Mouse (Mus musculus): ENCODE data around the gene Thrb. TPM values are rescaled to one million over a fixed set of nuclear protein-coding genes. Genes with fewer than 3 reads are reported as not detected.

The Thrb gene
- total and polyA plus RNA-seq, 3 experiments, result not detected

DNA sequence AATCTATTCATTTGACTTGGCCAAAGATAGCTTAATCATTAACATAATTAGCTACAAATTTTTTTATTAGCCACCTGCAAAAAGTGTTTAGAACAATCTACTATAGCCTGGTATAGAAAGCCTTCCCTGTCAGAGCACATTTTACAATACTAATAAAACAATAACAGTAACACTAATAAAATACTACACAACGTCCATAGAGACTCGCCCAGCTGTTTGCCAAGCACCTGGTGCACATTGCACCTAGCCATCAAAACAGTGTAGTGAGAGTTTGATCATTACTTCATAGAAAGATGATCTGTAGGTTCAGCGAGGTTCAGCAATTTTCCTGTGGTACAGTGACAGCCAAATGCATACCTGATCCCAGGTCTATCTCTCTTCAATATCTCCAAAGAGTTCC is 26.9 kb downstream of the Thrb start (continued):
- TF ChIP-seq KAT2A (conservative IDR thresholded peaks at IDR 0.05; ENCODE audit: low read depth, low read length), result no peak

DNA sequence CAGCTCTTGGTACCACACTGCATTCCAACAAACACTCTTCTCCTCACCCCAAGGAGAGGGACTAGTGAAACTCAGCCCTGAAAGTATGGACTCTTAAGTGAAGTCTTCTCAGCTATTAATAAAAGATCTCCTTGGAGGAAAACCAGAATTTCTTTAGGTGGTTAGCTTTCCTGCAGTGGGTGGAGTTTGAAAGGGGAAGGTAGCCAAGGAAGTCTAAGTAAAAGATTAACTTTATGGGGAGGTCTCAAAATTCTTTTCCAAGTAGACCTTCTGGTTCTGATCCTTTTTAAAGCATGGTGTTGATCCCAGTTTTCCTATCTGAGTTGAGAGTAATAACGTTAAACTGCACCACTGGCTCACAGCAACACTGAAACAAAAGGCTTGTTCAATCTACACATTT is 31.2 kb downstream of the Thrb start:
- no peaks in the 10 kb centered on the region for H3K27me3 ChIP-seq (ENCODE audit: control insufficient read depth in 1 of 2, insufficient read depth in 2 of 2, low read length in 2 of 2)
- no peaks in the 10 kb centered on the region for H3K79me2 ChIP-seq (ENCODE audit: control insufficient read depth, insufficient read depth, low read length, poor library complexity)
- no peak for DNase-seq (ENCODE audit: low read depth, low spot score)
- no peaks in the 10 kb centered on the region for H3K4me1 ChIP-seq (ENCODE audit: control insufficient read depth in 1 of 2, insufficient read depth in 2 of 2, low read length in 2 of 2)
- H3K9ac ChIP-seq (ENCODE audit: control insufficient read depth, low read depth, low read length, poor library complexity, severe bottlenecking), result no peak overlapping the region
- no peak overlapping the region for H3K4me3 ChIP-seq (ENCODE audit: control insufficient read depth in 1 of 2, insufficient read depth in 1 of 2, low read depth in 2 of 2, low read length in 2 of 2)
- no peaks in the 10 kb centered on the region for H3K9me3 ChIP-seq (replicated peaks; ENCODE audit: insufficient read depth, low read length)
- no peak overlapping the region for H3K27ac ChIP-seq (ENCODE audit: control insufficient read depth, low read depth, low read length)
- H3K36me3 ChIP-seq (ENCODE audit: control insufficient read depth in 1 of 2, insufficient read depth in 2 of 2, low read length in 2 of 2), result no peaks in the 10 kb centered on the region
- TF ChIP-seq JUND (IDR thresholded peaks at IDR 0.05; ENCODE audit: low read depth, low read length) (no peak), RCOR1 (IDR thresholded peaks at IDR 0.05; ENCODE audit: low read depth, low read length) (no peak), KAT2A (conservative IDR thresholded peaks at IDR 0.05; ENCODE audit: low read depth, low read length) (no peak), MAZ (IDR thresholded peaks at IDR 0.05; ENCODE audit: low read depth, low read length) (no peak), MYC (IDR thresholded peaks at IDR 0.05; ENCODE audit: low read depth, low read length) (no peak), UBTF (IDR thresholded peaks at IDR 0.05; ENCODE audit: borderline replicate concordance, insufficient read depth, low read depth, low read length) (no peak), POLR2AphosphoS2 (IDR thresholded peaks at IDR 0.05; ENCODE audit: low read length) (no peak), ZNF384 (IDR thresholded peaks at IDR 0.05; ENCODE audit: low read depth, low read length) (no peak), BHLHE40 (IDR thresholded peaks at IDR 0.05; ENCODE audit: borderline replicate concordance, low read depth, low read length) (no peak), ZKSCAN1 (IDR thresholded peaks at IDR 0.05; ENCODE audit: low read depth, low read length) (no peak), POLR2A (IDR thresholded peaks at IDR 0.05; ENCODE audit: control insufficient read depth in 1 of 2, insufficient read depth in 1 of 2, low read depth in 1 of 2, low read length in 2 of 2, poor library complexity in 1 of 2) (no peak), CHD1 (IDR thresholded peaks at IDR 0.05; ENCODE audit: low read depth, low read length) (no peak), USF1 (IDR thresholded peaks at IDR 0.05; ENCODE audit: low read depth, low read length) (no peak), CTCF (IDR thresholded peaks at IDR 0.05 in 2 of 3, conservative IDR thresholded peaks at IDR 0.05 in 1 of 3; ENCODE audit: control insufficient read depth in 1 of 3, insufficient read depth in 1 of 3, low read depth in 2 of 3, low read length in 3 of 3, poor library complexity in 1 of 3, severe bottlenecking in 1 of 3) (no peak), TBP (IDR thresholded peaks at IDR 0.05; ENCODE audit: low read depth, low read length) (no peak)

DNA sequence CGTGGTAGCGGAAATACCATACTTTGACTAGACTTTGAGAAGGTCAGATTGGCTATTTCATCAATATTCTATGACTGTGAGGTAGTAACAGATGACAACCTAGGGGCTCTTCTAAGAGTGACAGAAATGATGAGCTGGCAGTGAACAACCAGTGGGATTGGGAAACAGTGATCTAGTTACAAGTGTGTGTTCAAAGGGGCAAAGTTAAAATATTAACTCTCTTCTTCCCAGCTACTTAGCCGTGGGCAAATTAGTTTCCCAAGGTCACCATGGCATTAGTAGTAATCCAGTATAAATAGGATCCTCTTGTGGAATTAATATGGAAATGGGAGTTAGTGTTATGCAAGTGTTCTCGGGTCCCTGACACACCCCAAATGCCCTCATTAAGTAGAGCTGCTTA is 35.5 kb downstream of the Thrb start:
- Histone ChIP-seq H3K79me2 (ENCODE audit: control insufficient read depth, insufficient read depth, low read length, poor library complexity) (no peaks in the 10 kb centered on the region), H3K27me3 (ENCODE audit: control insufficient read depth in 1 of 2, insufficient read depth in 2 of 2, low read length in 2 of 2) (no peaks in the 10 kb centered on the region), H3K9ac (ENCODE audit: control insufficient read depth, low read depth, low read length, poor library complexity, severe bottlenecking) (no peak overlapping the region), H3K36me3 (ENCODE audit: control insufficient read depth in 1 of 2, insufficient read depth in 2 of 2, low read length in 2 of 2) (no peaks in the 10 kb centered on the region), H3K4me3 (ENCODE audit: control insufficient read depth in 1 of 2, insufficient read depth in 1 of 2, low read depth in 2 of 2, low read length in 2 of 2) (no peak overlapping the region), H3K27ac (ENCODE audit: control insufficient read depth, low read depth, low read length) (no peak overlapping the region), H3K4me1 (ENCODE audit: control insufficient read depth in 1 of 2, insufficient read depth in 2 of 2, low read length in 2 of 2) (no peaks in the 10 kb centered on the region), H3K9me3 (replicated peaks; ENCODE audit: insufficient read depth, low read length) (no peaks in the 10 kb centered on the region)
- no peak for TF ChIP-seq RAD21 (IDR thresholded peaks at IDR 0.05; ENCODE audit: low read depth, low read length)
- TF ChIP-seq ETS1 (IDR thresholded peaks at IDR 0.05; ENCODE audit: low read depth, low read length), result no peak
- no peak for TF ChIP-seq CTCF (IDR thresholded peaks at IDR 0.05 in 2 of 3, conservative IDR thresholded peaks at IDR 0.05 in 1 of 3; ENCODE audit: control insufficient read depth in 1 of 3, insufficient read depth in 1 of 3, low read depth in 2 of 3, low read length in 3 of 3, poor library complexity in 1 of 3, severe bottlenecking in 1 of 3)
- no peak for TF ChIP-seq CHD1 (IDR thresholded peaks at IDR 0.05; ENCODE audit: low read depth, low read length)
- no peak for TF ChIP-seq NELFE (IDR thresholded peaks at IDR 0.05; ENCODE audit: low read depth, low read length)
- no peak for DNase-seq (ENCODE audit: low read depth, low spot score)
